Mouse (Mus musculus) effector memory CD4-positive, alpha-beta T cell, adult 5 months (primary cell): ENCODE measurements around the gene Atp1a2. TPM values are rescaled to one million over a fixed set of nuclear protein-coding genes. Genes with fewer than 3 reads are reported as not detected.

Source experiments
- polyA plus RNA-seq: library from polyadenylated mRNA; unstranded; fragments of 100-300 nt; shearing (Covaris generic); gene quantifications from one replicate; pipeline ENCODE4 v1.2.1, GENCODE M21; 2017

Atp1a2 gene
- polyA plus RNA-seq, result 0.15 TPM

DNA sequence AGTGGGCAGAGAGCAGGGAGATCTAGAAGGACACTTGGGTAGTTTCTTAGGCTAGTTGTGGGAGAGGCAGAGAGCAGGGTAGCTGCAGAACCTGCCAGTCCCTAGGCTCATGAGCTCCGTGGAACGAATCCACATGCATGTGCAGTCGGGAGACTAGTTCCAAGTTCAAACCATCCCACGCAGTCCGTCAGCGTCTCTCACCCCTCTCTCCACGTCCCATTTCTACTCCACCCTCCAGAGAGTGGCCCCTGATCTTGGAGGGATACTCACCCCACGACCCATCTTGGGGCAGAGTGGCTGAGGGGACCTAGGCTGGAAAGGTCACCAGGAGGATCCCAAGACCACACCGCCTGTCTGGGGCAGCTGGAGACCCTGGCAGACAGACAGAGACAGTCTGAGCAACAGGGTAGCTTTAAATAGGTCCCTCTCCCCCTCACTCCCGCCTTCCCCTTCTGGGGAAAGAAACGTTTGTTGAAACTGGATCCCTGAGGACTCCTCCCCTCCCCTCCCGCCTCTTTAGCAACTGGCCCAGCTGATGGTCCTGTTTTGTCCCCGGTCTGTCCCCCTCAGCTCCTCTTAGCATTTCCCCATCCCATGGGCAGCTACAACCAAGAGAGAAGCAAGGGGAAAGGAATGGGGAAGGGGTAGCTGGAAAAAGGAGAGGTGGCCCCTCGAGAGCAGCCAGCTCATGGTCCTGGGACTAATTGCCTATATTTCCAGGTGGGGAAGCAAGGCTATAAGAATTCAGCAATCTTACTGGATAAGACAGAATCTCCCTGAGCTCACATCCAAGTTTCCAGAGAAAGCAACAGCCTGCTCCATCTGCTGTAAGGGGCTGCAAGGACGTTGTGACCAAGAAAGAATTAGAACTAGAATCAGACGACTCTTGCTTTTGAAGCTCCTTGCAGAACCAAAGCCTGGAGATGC lies at the start of gene Atp1a2:
TSS of gene Atp1a2 (minus strand) at position 454 of the 927 bp plus-strand sequence.

DNA sequence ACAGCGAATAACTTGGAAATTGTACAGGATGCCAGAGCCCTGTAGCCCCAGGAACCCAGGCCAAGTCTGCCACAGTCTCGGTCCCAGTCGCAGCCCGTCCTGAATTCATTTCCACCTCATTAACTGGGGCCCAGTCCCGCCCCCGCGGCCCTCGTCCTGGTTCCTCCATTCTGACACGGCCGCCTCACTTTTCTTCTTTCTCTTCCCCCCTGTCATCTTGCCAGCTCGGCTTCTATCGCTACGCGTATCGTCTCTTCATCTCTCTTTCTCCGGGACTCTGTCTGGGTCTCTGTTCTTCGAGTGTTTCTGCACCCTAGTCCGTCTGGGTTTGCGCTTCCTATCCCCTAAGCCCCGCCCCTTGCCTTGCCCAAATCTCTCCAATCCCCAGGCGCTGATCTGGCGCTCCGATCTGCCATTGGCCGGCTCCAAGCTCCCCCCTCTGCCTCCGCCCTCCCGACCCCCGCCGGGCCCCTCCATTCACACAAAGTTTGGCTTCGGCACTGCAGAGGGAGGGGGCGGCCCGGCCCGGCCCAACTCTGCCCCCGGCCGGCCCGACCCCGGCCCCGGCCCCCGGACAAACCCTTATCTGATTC lies 43.0 kb upstream of the Atp1a2 start, which contains the start of gene Kcnj10:
TSS of gene Kcnj10 (plus strand) at position 482 of the 593 bp plus-strand sequence.

DNA sequence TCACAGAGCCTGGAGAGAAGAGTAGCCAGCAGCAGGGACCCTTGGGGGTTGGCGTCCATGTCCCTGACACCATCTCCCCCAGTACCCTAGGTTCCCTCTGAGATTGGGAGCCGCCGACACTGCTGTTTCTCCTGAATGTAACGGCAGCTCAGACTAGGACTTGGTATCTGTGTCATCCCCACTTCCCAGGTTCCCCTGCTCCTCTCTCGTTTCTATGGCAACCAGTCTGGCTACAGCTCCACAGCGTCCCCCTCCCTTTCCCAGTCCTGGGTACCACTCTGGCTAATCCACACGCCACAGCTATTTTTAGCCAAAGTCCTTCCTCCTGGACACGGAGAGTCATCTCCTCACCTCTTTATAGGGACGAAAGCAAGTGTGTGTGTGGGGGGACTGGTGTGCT lies 31.3 kb upstream of the Atp1a2 start, which contains the start of gene Kcnj9:
TSS of gene Kcnj9 (minus strand) at position 188 of the 400 bp plus-strand sequence.

DNA sequence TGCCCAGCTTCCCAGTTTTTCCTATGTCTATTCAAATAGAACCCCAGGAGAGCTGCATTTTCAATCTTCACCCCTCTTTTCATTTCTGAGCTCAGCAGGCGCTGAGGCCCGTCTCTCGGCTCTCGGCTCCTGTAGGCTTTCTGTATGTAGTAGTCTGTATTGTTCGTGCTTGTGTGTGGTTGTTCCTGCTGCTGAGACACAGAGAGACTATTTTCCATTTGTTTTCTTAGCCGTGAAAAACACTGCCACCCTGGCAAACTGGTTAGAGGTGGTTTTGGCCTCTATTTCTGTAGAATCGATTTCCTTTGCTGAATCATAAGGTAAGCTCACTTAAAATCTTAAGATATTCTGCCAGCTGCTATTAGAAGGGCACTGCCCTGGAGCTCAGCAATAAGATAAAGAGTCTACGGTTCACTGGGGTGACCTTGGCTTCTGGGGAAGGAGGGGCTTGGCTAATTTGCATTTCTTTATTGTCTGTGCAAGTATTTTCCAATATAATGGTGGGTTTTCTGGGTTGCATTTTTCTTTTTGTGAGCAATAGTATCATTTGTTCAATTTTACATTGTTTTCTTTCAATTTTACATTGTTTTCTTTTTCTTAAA lies 36.3 kb downstream of the Atp1a2 start, which contains the start of gene Igsf8:
TSS of gene Igsf8 (plus strand) at position 165 of the 602 bp plus-strand sequence.

DNA sequence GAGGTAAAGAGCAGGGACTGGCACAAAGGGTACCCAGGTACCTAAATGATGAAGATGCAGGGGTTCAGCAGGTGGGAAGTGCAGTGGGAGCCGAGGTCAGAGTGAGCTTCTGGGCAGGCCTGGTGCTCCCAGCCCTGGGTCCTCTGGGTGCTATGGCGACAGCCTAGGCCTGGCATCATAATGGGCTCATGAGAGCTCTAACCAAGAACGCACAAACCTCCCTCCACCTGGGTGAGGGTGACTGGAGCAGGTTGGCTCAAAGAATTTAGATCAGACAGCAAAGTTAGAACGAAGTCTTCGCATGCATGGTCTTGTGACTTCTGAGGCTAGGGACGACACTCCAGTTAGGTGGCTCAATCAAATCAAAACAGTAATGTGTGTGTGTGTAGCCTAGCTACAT lies 39.5 kb downstream of the Atp1a2 start, which contains the start of gene Atp1a4:
TSS of gene Atp1a4 (minus strand) at position 101 of the 400 bp plus-strand sequence.

Other genes starting within 250 kb of the Atp1a2 start
- not detected for gene Nhlh1, start 240.5 kb downstream of the Atp1a2 start, polyA plus RNA-seq
- 171 TPM for gene Copa, start 215.5 kb downstream of the Atp1a2 start, polyA plus RNA-seq
- 102 TPM for gene Ncstn, start 215.3 kb downstream of the Atp1a2 start, polyA plus RNA-seq
- gene Pex19, start 171.3 kb downstream of the Atp1a2 start, polyA plus RNA-seq, result 40.3 TPM
- 107 TPM for gene Dcaf8, start 150.0 kb downstream of the Atp1a2 start, polyA plus RNA-seq
- gene Pea15a, start 91.3 kb downstream of the Atp1a2 start, polyA plus RNA-seq, result 80.7 TPM
- gene Casq1, start 78.2 kb downstream of the Atp1a2 start, polyA plus RNA-seq, result not detected
- gene Atp1a4, start 39.6 kb downstream of the Atp1a2 start, polyA plus RNA-seq, result not detected
- 70.9 TPM for gene Igsf8, start 36.4 kb downstream of the Atp1a2 start, polyA plus RNA-seq
- not detected for gene Kcnj9, start 31.3 kb upstream of the Atp1a2 start, polyA plus RNA-seq
- 0.11 TPM for gene Kcnj10, start 43.1 kb upstream of the Atp1a2 start, polyA plus RNA-seq
- 8.9 TPM for gene Pigm, start 78.5 kb upstream of the Atp1a2 start, polyA plus RNA-seq
- gene Slamf9, start 177.3 kb upstream of the Atp1a2 start, polyA plus RNA-seq, result not detected
- 0.60 TPM for gene Igsf9, start 183.7 kb upstream of the Atp1a2 start, polyA plus RNA-seq
- gene Tagln2, start 202.0 kb upstream of the Atp1a2 start, polyA plus RNA-seq, result 470 TPM
- 1.0 TPM for gene Cfap45, start 222.7 kb upstream of the Atp1a2 start, polyA plus RNA-seq